Mouse (Mus musculus) layer of hippocampus, adult 8-10 months (tissue): ENCODE results near the gene Mei4. TPM values are rescaled to one million over a fixed set of nuclear protein-coding genes. Genes with fewer than 3 reads are reported as not detected.

Experiments
- DNase-seq, 2 experiments: peaks; one replicate each; pipeline ENCODE4 v3.0.0; 2022; ENCODE audit warnings: low spot score in 2 of 2
- total RNA-seq, 4 experiments: library from RNA; stranded (reverse); gene quantifications; 2 replicates each; pipeline ENCODE4 v1.2.4; 2022

Gene Mei4
- total RNA-seq, 4 experiments from 2014 or later: 0.81 to 2.1 (median 1.5) TPM

- DNase-seq: no peak
Observed at GRCm38 (mm10) chr9:82136119-82136518, 272.6 kb downstream of the Mei4 start.

DNA sequence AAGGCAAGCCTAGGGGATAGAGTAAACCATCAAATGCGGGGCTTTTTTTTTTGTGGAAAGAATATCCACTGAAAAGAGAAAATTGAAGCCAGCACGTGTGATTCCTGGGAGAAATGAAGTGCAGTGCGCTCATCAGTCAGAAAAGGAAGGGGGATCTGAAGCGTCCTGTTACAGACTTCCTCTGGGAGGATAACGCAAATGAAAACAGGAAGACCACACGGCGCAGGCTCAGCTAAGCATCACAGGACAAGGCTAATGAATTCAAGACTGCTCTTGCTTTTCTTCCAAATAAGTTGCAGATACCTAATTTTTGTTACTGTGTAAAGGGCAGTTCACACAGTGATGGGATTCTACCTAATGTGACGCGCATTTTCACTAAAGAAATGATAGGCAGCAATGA is 296.7 kb downstream of the Mei4 start:
- no peak for DNase-seq

- DNase-seq: no peak
Observed at GRCm38 (mm10) chr9:82162415-82162814, 298.9 kb downstream of the Mei4 start.

GRCm38 (mm10) chr9:82217976-82218375 is 354.5 kb downstream of the Mei4 start:
- no peak for DNase-seq

- DNase-seq: no peak
Observed at GRCm38 (mm10) chr9:82247695-82248445, 384.4 kb downstream of the Mei4 start.

Other genes starting within 250 kb of the Mei4 start
- 10 to 100 TPM in 3 of 4 experiments, 1 to 10 TPM in 1; 9.8 to 13.8 (median 12.3) TPM for gene Htr1b, start 229.8 kb upstream of the Mei4 start, total RNA-seq